Mouse (Mus musculus) lung, postnatal 25 days (tissue): ENCODE results near the gene Efnb3.

Experiments used
- DNase-seq: peaks from one replicate; pipeline ENCODE4 v3.0.0; 2022; ENCODE audit warnings: low spot score

Efnb3 gene

DNA sequence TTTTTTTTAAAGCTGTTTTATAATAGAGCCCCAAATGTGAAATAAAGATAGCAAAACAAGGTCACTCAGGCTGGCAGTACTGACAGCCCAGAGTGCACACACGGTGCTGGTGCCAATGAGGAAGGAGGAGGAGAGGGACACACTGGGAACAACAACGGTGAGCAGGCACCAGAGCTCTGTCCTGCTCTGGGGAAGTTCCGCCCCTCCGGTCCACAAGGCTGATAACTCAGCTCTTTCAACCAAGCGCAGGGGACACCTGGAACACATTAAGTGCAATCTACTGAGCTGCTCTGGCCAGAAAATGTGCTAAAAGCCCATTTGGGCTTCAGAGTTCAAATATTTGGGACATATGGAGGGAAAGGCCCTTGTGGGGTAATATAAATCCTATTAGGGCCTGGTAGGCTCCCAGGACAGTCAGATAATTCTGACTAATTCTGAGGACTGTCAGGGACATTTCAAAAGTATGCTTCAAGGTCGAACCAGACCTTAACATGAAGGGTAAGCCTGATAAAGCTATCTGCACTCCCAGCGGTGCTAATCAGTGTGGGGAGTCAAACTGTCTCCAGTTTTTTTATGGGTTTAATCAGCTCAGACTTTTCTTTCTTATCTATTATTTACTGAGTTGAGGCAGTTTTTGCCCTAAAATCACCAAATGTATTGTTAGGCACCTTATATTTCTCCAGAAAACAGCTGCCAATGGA, 49.1 kb downstream of the Efnb3 start:
- no peak for DNase-seq
